Mouse (Mus musculus): Measurements from ENCODE around the gene Dcaf4. TPM values are rescaled to one million over a fixed set of nuclear protein-coding genes. Genes with fewer than 3 reads are reported as not detected.

The Dcaf4 gene
- polyA plus RNA-seq, 3 experiments from 2014 or later: 16.4 to 30.7 (median 21.4) TPM

DNA sequence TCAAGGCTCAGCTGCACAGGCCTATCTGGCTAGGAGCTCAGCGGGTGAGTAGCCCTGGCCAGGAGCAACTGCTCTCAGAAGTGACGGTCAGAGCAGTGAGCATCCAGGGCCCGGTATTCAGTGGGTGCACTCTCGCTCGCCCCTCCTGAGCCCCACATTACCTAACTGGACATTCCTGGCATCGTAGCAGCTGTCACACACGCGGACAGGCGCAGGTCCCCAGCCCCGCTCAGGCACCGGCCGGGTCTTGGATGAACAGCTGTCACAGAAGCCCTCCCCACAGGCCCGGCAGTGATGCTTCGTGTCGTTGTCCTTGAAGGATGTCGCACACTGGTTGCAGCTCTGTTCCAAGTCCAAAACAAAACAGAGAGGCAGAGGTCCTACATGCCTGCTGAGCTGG lies 31.0 kb downstream of the Dcaf4 start:
- ATAC-seq: no peak

DNA sequence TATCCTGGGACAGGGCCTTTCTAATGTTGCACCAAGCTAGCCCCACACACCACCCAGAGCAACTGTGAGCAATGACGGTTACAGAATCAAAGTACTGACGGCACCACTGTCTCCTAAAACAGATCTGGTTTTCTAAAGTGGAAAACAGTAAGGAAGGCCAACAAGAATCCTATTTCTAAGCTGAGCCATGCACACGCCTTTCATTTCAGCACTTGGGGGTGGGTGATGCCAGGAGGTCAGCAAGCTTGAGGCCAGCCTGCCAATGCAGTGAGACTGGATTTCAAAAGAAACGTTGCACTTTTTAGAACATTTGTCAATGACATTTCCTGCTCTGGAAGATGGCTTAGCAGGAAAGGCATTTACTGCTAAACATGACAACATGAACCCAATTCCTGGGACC lies 33.5 kb downstream of the Dcaf4 start:
- no peak for ATAC-seq

DNA sequence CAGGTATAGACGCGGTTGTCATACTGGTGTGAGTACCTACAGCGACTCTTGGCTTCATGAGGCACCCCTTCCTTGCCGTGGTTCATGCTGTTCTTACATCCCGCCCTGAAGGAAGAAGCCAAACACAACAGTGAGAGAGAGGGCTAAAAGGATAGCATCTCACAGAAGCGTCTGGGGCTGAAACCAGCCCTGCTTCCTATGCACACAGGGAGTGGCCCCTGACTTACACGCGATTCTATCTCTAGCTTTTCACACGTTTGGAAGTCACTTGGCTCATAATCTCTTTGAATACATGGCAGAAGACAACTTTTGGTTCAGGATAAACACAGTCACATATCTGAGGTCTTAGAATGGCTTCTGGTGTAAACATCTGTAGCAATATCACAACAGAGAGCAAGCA lies 35.3 kb downstream of the Dcaf4 start:
- ATAC-seq: no peak

DNA sequence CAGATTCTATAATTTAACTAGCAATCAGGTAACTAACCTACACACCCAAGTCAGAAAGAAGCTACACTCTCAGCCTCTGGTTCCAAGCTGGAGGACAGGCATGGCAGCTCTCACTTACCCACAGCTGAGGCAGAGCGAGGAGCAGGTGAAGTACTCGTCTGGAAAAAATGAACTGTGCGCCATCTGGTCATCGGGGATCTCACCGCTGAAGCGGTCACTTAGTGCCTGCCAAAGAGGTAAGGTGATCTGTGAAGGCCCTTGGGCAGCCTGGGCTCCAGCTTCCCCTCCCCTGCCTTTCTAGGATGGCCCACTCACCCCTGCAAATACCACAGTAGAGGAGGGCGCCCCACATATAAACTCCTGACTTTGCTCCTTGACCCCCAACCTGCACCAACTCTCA lies 38.2 kb downstream of the Dcaf4 start:
- ATAC-seq: no peak

DNA sequence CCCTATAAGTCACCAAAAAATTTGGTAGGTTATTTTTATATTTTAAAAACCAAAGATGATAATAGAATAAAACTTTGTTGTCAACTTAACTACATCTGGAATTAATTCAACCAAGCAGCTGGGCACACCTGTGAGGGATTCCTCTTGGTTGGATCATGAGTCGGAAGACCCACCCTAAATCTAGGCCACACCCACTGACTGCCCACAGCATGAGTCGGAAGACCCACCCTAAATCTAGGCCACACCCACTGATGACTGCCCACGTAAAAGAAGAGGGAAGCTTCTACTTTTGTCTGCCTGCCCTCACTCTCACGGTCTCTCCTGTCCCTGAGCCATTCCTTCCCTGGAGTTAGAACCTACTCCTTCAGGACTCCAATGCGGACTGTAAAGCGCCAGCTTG lies 39.9 kb downstream of the Dcaf4 start:
- no peak for ATAC-seq

DNA sequence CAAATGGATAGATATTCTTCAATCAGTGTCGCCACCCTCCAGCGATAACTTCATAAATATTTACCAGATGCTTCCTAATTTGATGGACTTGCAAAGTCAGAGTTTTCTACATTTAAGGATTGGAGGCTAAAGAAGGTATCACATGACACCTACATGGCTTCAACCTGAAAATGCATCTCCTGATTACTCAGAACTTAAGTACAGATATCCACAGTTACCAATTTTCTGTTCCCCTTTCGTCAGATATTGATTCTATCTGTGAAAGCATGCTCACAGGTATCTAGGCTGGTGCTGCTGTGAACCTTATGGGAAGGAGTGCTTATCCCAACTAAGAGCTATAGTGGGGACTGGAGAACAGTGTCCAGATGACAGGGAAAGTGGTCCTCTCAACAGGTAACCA lies 42.3 kb downstream of the Dcaf4 start:
- no peak for ATAC-seq

DNA sequence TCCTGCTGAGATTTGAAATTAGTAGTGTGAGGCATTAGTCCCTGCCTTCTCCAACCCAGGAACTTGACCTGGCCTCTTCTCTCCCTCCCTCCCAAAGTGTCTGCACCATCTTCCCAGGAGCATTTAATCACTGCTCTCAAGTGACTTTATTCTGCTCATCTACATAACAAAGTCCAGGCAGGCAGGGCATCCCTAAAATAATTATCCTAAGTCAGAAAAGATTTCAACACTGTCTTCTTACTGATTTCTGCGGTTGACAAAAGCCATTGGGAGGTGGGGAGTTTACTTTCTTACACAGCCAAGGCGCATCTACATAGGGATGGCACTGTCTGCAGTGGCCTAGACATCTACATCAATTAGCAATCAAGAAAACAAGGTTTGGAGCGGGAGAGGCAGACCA lies 49.6 kb downstream of the Dcaf4 start:
- no peak for ATAC-seq

DNA sequence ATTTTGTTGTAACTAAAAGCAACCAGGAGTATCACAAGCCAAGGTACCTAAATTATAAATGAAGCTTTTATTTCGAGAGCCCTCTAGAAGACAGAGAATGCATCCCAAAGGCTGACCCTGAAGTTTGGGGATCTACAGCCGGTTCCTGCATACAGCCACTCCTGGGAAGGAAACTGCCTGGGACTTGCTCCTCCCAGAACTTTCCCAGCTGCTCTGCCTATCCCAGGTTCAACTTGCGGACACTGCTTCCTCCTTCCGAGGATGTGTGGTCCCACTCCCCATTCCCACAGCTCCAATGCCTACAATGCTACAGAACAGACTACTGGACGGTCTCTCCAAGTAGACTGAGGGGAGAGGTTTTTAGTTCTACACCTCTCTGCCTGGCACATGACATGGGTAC lies 52.5 kb downstream of the Dcaf4 start:
- no peak for ATAC-seq

DNA sequence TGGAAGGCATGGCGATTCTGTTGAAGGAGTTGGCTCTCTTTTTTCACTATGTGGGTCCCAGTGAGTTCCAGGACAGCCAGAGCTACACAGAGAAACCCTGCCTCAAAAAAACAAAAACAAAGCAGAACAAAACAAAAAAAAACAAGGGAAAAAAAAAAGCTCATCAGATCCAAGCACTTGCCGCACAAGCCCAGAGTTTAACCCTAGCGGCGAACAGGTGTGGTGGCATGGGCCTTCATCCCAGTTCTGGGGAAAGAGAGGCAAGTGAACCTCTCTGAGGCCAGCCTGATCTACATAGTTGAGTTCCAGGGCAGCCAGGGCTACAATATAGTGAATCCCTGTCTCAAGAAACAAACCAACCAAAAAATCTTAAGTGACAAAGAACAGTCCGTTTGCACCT lies 57.2 kb downstream of the Dcaf4 start:
- ATAC-seq: no peak

DNA sequence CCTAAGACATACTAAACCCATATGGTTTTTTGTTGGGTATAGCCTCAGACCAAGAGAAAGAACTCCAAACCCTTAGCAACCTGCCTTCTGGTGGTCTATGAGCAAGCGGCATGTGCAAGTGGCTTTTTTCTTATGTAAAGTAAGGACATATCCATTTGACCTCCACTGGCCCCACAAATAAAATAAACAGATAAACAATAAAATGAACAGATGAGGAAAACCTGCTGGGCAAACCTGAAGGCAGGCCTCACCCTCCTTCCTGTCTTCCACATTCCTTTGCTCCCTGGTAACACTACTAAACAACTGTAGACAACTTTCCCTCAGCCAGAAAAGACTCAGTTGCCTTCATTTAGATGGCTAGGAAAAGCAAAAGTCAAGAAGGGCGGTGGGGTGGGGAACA lies 58.1 kb downstream of the Dcaf4 start:
- ATAC-seq: no peak

DNA sequence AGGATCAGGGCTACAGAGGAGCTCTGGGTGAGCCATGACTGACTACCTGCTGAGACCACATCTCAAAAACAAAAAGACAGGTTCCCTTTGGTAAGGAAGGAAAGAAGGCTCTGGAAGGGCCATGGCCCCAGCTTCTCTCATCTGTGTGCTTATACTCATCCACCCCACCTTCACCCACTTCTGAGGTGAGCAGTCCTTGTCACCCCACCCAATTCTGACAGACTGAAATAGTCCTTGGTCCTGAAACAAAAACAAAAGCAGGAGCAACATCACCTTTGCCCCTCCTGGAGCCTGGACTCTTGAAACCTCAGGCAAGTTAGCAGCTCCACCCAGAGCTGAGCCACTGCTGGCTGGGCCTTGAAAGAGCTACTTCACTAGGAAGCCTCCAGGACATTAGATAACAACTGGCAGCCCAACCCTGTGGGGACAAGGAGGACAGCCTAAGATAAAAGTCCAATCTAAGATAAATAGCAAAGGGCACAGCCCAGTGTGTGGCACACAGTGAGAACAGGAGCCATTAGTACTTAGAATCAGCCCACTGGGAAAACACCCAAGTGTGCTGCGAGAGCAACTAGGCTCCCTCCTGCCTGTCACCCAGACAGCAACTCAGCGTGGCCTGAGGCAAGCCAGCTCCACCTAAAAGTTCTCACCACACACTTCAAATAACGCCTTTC lies 58.8 kb downstream of the Dcaf4 start:
- ATAC-seq: no peak

DNA sequence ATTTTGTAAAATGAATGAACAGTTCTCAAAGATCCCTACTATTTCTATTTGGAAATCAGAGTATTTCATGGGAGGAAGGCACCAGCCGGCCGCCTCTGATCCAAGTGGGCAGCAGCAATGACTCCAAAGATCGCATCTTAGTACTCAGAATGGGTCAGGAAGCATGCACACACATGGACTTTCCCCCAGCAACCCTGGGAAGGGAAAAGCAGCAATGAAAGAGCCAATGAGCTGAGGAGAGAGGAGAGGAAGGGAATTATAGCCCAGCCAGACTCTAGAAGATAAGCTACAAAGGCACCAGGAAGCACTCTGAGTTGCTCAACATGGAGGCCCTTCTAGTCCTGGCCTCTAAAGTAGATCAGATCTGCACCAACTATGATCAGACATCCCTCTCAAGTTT lies 60.0 kb downstream of the Dcaf4 start:
- ATAC-seq: no peak

DNA sequence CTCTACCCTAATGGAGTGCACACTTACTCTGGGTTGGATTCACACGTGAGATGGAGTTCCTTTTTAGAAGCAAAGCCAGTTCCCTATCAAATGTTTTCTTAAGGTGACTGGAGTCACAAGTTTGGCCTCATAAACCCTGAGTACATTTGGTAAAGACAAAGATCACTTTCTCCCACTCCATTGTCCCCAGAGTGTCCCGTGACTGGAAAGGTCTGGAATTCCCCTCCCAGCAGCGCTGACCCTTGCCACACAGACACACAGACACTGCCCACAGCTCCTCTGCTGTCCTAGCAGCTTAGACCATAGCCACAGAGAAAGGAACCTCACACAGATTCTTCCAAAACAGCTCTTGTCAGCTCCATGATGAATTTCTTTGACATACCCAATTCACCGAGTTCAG lies 61.8 kb downstream of the Dcaf4 start:
- no peak for ATAC-seq

DNA sequence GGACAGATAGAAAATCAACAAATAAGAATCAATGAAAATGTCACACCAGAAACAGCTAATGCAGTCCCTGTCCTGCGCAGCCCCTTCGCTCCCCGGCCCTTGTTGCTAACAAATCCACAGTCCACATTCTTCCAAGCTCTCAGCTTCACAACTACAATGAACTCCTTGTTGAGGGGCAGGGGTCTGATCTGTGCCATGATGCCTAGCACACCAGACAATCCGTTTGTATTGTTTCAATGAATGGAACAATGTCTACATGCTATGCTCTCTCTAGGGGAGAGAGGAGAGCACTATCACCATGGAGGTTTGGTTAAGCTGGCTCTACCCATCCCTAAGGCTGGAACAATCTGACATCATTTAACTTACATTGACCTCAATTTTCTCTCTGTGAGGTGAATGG lies 62.5 kb downstream of the Dcaf4 start:
- ATAC-seq: no peak

DNA sequence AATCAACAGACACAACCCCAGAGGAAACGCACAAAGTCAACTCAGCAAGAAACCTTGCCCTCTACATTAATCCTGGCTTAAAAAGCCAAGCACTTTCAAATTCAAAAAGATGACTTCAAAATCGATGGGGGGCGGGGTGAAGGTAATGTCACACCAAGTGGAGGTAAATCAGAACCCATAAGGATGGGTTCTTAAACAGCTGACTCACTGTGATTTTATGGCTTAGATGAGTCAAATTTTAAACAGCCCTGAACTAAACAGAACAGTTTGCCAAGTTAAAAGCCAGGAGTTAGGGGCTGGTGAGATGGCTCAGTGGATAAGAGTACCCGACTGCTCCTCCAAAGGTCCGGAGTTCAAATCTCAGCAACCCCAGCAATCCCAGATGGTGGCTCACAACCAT lies 66.4 kb downstream of the Dcaf4 start:
- ATAC-seq: no peak

Other genes starting within 250 kb of the Dcaf4 start
- under 1 TPM in 1 of 3 experiments, not detected in 2; 0.40 TPM for gene Dpf3, start 32.8 kb upstream of the Dcaf4 start, polyA plus RNA-seq (2017; shearing (Covaris generic))
- 10 to 100 TPM; 10.3 to 16.8 (median 10.3) TPM for gene Zfyve1, start 76.8 kb downstream of the Dcaf4 start, polyA plus RNA-seq (2017; shearing (Covaris generic))
- gene Rbm25, start 110.8 kb downstream of the Dcaf4 start, polyA plus RNA-seq (2017; shearing (Covaris generic)): 100 to 1,000 TPM; 332 to 633 (median 429) TPM
- gene Psen1, start 167.7 kb downstream of the Dcaf4 start, polyA plus RNA-seq (2017; shearing (Covaris generic)): 100 to 1,000 TPM in 2 of 3 experiments, 10 to 100 TPM in 1; 88.9 to 115 (median 110) TPM
- gene Papln, start 243.2 kb downstream of the Dcaf4 start, polyA plus RNA-seq (2017; shearing (Covaris generic)): not detected

Data from inflammation-experienced regulatory T-cells, adult 6 months (primary cell).